Mouse (Mus musculus): ENCODE data around the gene Hnrnpll. TPM values are rescaled to one million over a fixed set of nuclear protein-coding genes. Genes with fewer than 3 reads are reported as not detected.
A peak's percentile ranks its signal among the peaks of the same experiment; 100 is the strongest.
"Not testable (repeated sequence)": the region's sequence is repeated elsewhere in the genome, so short reads cannot be mapped to it uniquely, and the experiment has no call there.

Gene Hnrnpll
- polyA plus RNA-seq, 1 experiment, result 30.5 TPM

DNA sequence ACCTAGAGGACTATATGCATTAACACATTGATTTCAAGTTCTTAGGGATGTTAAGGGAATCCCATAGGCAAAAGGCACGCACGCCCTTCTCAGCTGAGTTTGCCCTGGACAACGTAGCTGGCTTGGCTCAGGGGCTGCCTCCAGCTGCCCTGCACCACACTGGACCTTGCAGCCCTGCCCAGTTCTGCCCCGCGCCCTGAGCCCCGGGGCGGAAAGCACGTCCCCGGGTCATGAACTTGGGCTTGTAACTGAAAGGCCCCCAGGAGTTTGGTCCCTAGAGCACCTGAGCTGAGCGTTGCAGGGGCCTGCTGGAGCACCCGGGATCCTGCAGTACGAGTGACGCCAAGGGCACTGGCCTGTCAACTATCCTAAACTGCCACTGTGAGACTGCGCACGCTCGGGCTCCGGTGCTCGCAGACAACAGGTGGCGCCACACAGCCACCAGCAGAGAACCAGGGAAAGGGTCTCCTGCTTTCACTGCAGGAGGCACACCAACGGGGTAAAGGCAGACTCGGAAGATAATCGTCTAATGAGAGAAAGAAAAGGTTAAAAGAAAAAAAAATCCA, 43.1 kb downstream of the Hnrnpll start:
- TF ChIP-seq CTCF (IDR thresholded peaks at IDR 0.05; ENCODE audit: borderline replicate concordance, control insufficient read depth, extremely low read depth, insufficient read depth, low read length, poor library complexity), result peak; percentile 66; the same call in 1 of the 2 replicates
- no peak for TF ChIP-seq POLR2A (IDR thresholded peaks at IDR 0.05; ENCODE audit: control insufficient read depth, extremely low read depth, insufficient read depth, low read length, poor library complexity)
- DNase-seq, result peak; percentile 40
- Histone ChIP-seq H3K4me3 (ENCODE audit: control insufficient read depth, insufficient read depth, low read length) (no peak overlapping the region), H3K27ac (ENCODE audit: control insufficient read depth, insufficient read depth, low read length) (no peak overlapping the region), H3K27me3 (ENCODE audit: control insufficient read depth, insufficient read depth, low read length) (no peaks in the 10 kb centered on the region), H3K4me1 (replicated peaks; ENCODE audit: control insufficient read depth, insufficient read depth, low read length) (peaks cover 3% of the 10 kb centered on the region; the same call in 1 of the 2 replicates), H3K36me3 (ENCODE audit: control insufficient read depth, insufficient read depth, low read length) (no peaks in the 10 kb centered on the region)
- WGBS, result 36% methylated on average over 22 of the region's 22 CpGs

DNA sequence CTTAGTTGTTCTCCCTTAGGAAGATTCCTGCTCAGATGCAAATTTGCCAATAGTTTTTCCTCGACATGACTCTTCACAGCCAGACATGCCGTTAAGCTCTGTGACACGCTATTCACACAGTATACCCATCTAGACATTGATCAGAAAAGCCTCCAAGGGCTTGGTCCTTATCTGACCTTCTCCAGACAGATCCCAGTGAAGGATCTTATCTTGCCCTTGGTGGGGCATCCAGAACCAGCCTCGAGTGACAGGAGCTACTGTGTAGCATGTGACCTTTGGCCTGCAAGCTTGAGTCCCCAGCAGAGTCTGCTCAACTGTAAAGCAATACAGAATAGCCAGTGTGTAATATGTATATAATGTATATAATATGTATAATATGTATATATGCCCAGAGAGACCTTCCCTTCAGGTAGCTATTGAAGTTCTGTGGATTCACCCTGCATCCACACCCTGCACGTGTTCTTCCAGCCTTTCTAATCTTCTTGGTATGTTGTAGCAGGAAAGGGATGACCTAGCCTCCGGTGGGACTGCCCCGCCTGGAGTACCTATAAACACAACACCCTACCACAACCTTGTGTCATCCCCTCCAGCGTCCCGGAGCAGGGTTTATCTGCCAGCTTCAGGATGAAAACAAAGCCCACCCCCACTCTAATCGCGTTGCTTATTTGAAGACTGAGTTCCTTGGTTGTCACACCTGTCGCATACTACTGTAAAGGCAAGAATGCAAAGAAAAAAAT, 43.7 kb downstream of the Hnrnpll start:
- Histone ChIP-seq H3K4me3 (ENCODE audit: control insufficient read depth, insufficient read depth, low read length) (no peak overlapping the region), H3K36me3 (ENCODE audit: control insufficient read depth, insufficient read depth, low read length) (no peaks in the 10 kb centered on the region), H3K27me3 (ENCODE audit: control insufficient read depth, insufficient read depth, low read length) (no peaks in the 10 kb centered on the region), H3K27ac (ENCODE audit: control insufficient read depth, insufficient read depth, low read length) (no peak overlapping the region), H3K4me1 (replicated peaks; ENCODE audit: control insufficient read depth, insufficient read depth, low read length) (peaks cover 3% of the 10 kb centered on the region; the same call in 1 of the 2 replicates)
- TF ChIP-seq CTCF (IDR thresholded peaks at IDR 0.05; ENCODE audit: borderline replicate concordance, control insufficient read depth, extremely low read depth, insufficient read depth, low read length, poor library complexity) (no peak), POLR2A (IDR thresholded peaks at IDR 0.05; ENCODE audit: control insufficient read depth, extremely low read depth, insufficient read depth, low read length, poor library complexity) (no peak)
- 81% methylated on average over 12 of the region's 12 CpGs for WGBS
- DNase-seq, result no peak

DNA sequence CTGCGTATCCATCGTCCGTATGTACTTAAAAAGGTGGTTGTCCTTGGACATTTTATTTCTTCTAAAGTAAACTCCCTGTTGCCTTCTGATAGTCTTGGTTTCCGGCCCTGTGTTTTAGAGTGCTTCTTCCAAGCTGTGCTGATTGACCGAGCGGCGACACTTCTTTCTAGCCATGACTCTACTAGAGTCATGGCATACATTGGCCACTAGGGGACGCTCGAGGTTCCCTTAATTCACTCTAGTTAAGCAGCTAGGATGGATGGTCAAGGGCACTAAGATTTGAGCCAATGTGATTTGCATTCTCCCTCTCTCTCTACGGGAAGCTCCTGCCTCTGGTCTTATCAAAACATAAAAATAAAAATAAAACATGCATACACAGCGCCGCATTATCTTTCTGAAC, 44.7 kb downstream of the Hnrnpll start:
- H3K27ac ChIP-seq (ENCODE audit: control insufficient read depth, insufficient read depth, low read length), result no peak overlapping the region
- TF ChIP-seq POLR2A (IDR thresholded peaks at IDR 0.05; ENCODE audit: control insufficient read depth, extremely low read depth, insufficient read depth, low read length, poor library complexity) (no peak), CTCF (IDR thresholded peaks at IDR 0.05; ENCODE audit: borderline replicate concordance, control insufficient read depth, extremely low read depth, insufficient read depth, low read length, poor library complexity) (no peak)
- H3K4me3 ChIP-seq (ENCODE audit: control insufficient read depth, insufficient read depth, low read length), result no peak overlapping the region
- peak; percentile 55 for DNase-seq
- WGBS, result 56% methylated on average over 12 of the region's 12 CpGs
- H3K27me3 ChIP-seq (ENCODE audit: control insufficient read depth, insufficient read depth, low read length), result no peaks in the 10 kb centered on the region
- H3K4me1 ChIP-seq (replicated peaks; ENCODE audit: control insufficient read depth, insufficient read depth, low read length), result peaks cover 3% of the 10 kb centered on the region; the same call in 1 of the 2 replicates
- H3K36me3 ChIP-seq (ENCODE audit: control insufficient read depth, insufficient read depth, low read length), result no peaks in the 10 kb centered on the region

DNA sequence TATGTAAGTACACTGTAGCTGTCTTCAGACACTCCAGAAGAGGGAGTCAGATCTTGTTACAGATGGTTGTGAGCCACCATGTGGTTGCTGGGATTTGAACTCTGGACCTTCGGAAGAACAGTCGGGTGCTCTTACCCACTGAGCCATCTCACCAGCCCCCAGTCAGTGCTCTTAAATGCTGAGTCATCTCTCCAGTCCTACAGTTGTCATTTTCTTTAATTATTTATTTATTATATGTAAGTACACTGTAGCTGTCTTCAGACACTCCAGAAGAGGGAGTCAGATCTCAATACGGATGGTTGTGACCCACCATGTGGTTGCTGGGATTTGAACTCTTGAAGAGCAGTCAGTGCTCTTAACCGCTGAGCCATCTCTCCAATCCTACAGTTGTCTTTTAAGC, 45.7 kb downstream of the Hnrnpll start:
- 81% methylated on average over 4 of the region's 4 CpGs for WGBS

DNA sequence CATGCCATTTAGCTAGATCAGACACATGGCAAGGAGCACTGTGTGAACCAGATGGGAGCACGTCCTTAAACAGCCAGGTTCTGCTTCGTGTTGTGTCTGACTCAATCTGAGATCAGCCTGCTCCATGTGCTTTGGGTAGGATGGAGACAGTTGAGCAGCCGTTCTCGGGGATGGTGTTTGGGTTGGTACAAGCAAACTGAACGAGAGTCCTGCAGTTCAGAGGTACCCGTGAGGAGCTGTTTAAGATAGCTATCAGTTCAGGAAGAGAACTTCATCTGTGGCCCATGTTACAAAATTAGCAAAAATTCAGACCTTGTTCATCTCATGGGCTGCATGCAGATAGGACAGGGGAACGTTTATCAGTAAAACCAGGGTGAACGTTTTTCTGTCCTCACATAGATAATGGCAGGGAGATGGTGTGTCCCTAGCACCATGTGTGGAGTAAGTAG, 47.7 kb downstream of the Hnrnpll start:
- Histone ChIP-seq H3K27me3 (ENCODE audit: control insufficient read depth, insufficient read depth, low read length) (no peaks in the 10 kb centered on the region), H3K27ac (ENCODE audit: control insufficient read depth, insufficient read depth, low read length) (no peak overlapping the region), H3K4me3 (ENCODE audit: control insufficient read depth, insufficient read depth, low read length) (no peak overlapping the region), H3K36me3 (ENCODE audit: control insufficient read depth, insufficient read depth, low read length) (no peaks in the 10 kb centered on the region), H3K4me1 (replicated peaks; ENCODE audit: control insufficient read depth, insufficient read depth, low read length) (peaks cover 3% of the 10 kb centered on the region; the same call in 1 of the 2 replicates)
- TF ChIP-seq POLR2A (IDR thresholded peaks at IDR 0.05; ENCODE audit: control insufficient read depth, extremely low read depth, insufficient read depth, low read length, poor library complexity) (no peak), CTCF (IDR thresholded peaks at IDR 0.05; ENCODE audit: borderline replicate concordance, control insufficient read depth, extremely low read depth, insufficient read depth, low read length, poor library complexity) (no peak)
- WGBS, result 72% methylated on average over 8 of the region's 8 CpGs
- DNase-seq, result no peak

More for the DNA sequence above, 45.7 kb downstream of the Hnrnpll start:
- H3K4me3 ChIP-seq (ENCODE audit: control insufficient read depth, insufficient read depth, low read length); DNase-seq; H3K4me1 ChIP-seq (replicated peaks; ENCODE audit: control insufficient read depth, insufficient read depth, low read length); H3K36me3 ChIP-seq (ENCODE audit: control insufficient read depth, insufficient read depth, low read length); H3K27me3 ChIP-seq (ENCODE audit: control insufficient read depth, insufficient read depth, low read length); H3K27ac ChIP-seq (ENCODE audit: control insufficient read depth, insufficient read depth, low read length): not testable (repeated sequence)

DNA sequence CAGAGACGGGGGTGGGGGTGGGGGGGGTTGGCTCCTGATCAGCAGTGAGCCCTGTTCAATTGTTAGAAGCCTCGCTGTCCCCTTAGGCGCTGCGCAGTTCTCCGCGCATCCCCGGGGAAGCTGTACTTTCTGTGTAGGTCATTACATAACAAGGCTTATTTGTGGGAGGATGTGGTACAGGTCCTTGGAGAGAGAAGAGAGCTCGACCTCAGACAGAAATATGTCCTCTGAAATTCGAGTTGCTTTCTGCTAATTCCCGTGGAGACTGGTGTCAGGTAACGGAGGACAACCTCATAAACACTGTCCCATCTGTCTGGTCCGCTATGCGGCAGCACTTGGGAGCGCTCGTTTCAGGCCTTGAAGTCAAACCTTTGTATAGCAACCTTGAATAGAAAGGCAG, 52.2 kb downstream of the Hnrnpll start:
- Histone ChIP-seq H3K4me3 (ENCODE audit: control insufficient read depth, insufficient read depth, low read length) (no peak overlapping the region), H3K27me3 (ENCODE audit: control insufficient read depth, insufficient read depth, low read length) (no peaks in the 10 kb centered on the region), H3K36me3 (ENCODE audit: control insufficient read depth, insufficient read depth, low read length) (no peaks in the 10 kb centered on the region), H3K27ac (ENCODE audit: control insufficient read depth, insufficient read depth, low read length) (no peak overlapping the region), H3K4me1 (replicated peaks; ENCODE audit: control insufficient read depth, insufficient read depth, low read length) (peaks cover 8% of the 10 kb centered on the region; the same call in 1 of the 2 replicates)
- no peak for DNase-seq
- 63% methylated on average over 15 of the region's 15 CpGs for WGBS
- no peak for TF ChIP-seq POLR2A (IDR thresholded peaks at IDR 0.05; ENCODE audit: control insufficient read depth, extremely low read depth, insufficient read depth, low read length, poor library complexity)
- no peak for TF ChIP-seq CTCF (IDR thresholded peaks at IDR 0.05; ENCODE audit: borderline replicate concordance, control insufficient read depth, extremely low read depth, insufficient read depth, low read length, poor library complexity)

Data from thymus, adult 2 months (tissue).